Mouse (Mus musculus) adrenal gland (tissue): ENCODE measurements around the gene Crip1.

ENCODE experiments used
- intact Hi-C: fragments of 180-260 bp; cut with DNase I; formaldehyde crosslinking; loops from one replicate; pipeline ENCODE4 v1.15.1; 2025

Gene Crip1

DNA sequence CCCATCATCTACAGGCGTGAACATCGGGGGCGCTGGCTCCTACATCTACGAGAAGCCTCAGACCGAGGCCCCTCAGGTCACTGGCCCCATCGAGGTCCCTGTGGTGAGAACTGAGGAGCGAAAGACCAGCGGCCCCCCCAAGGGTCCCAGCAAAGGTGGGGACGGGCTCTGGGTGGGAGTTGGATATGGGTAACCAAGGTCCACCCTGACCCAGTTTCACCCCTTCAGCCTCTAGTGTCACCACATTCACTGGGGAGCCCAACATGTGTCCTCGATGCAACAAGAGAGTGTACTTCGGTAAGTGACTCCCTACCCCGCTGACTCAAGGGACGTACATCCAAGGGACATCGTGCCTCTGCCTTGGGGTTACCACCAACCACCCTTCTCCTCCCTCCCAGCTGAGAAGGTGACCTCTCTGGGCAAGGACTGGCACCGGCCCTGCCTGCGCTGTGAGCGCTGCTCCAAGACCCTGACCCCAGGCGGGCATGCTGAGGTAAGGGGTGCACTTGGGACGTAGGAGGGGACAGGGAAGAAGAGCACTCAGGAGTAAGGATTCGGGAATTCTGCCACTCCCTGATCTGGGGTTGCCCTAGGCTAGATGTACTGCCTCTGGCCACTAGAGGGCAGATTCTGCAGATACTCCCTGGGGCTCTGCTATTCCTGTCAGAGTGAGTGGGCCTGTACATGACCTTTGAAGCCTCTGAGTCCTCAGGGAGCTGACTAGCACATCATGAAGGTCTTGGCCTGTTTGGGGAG lies 1.9 kb upstream of the Crip1 start:
- intact Hi-C loops, result no loop called here

DNA sequence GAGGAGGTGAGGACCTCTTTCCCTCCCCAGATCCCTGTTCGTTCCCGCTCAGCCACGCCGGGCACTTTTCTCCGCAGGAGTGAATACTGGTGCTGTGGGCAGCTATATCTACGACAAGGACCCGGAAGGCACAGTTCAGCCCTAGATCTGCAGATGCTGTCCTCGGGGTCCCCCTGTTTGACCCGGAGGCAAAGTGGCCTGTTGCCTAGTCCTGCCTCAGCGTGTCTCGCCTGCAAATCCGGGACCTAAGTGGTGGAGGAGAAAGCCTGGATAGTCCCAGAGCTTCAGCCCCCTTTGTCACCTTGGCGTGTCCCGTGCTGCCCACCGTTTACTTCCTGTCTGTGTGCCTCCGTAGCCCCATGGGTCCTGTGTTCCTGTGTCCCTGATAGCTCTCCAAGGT lies 1.2 kb upstream of the Crip1 start:
- intact Hi-C loops, result loop anchor here (5.0 kb wide), 2 partner anchors 42 to 62 kb away; partner anchors contain the start of gene Tmem121

DNA sequence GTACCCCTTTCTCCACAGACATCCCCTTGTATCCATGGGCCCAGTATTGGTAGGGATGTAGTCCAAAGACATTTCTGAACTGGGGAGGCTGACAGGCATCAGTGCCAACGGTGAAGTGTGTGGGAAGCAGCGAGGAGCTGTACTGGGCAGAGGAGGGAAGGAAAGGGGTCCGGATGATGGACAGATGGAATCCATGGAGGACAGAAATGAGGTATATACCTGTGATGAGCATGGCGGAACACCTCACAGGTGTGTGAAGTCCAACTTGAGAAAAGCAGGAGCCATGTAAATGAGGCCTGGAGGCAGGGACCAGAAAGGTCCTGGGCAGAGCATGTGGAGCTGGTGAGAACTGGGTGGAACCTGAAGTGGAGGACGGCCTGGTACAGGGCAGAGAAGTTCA lies 525 bp upstream of the Crip1 start:
- intact Hi-C loops, result loop anchor here (5.0 kb wide), 2 partner anchors 42 to 62 kb away; partner anchors contain the start of gene Tmem121

DNA sequence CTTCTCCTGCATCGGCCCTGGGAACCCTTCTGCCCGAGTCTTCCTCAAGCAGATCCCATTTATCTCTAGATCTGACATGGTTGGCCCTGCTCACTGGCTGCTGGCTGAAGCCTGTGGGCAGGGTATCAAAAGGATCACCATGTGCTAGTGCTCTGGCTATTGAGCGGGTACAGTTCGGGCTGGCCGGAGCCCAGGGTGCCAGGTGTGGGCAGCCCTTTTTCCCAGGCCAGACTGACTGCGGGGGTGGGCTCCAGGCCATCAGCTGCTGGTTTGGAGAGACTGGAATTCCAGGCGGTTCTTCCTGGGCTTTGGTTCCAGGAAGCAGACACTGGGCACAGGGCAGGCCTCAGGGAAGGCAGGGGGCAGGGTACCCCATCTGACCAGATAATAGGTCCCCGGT lies 1.4 kb downstream of the Crip1 start:
- intact Hi-C loops, result loop anchor here (5.0 kb wide), 2 partner anchors 40 to 60 kb away; partner anchors contain the start of gene Tmem121

- intact Hi-C loops, result loop anchor here (5.0 kb wide), 2 partner anchors 39 to 59 kb away; partner anchors contain the start of gene Tmem121
These were observed 2.4 kb downstream of the Crip1 start for GRCm38 (mm10) chr12:113148381-113149035.

DNA sequence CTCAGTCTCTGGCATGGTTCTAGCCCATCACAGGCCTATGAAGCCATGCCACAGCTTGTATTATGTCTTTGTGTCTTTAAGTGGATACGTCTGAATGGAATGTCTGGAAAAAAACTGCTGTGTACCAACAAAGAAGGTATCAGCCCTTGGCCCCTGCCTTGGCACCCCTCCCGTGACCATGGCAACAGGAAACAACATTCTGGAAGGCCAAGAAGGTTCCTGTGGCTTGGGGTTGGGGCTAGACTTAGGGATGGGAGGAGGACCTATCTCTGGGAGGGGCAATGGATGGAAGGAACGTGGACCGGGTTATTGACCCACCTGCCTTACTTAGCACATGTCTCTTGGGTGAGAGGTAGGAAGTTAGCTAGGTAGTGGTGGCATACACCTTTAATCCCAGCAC lies 3.2 kb downstream of the Crip1 start:
- intact Hi-C loops, result loop anchor here (5.0 kb wide), 2 partner anchors 38 to 58 kb away; partner anchors contain the start of gene Tmem121

DNA sequence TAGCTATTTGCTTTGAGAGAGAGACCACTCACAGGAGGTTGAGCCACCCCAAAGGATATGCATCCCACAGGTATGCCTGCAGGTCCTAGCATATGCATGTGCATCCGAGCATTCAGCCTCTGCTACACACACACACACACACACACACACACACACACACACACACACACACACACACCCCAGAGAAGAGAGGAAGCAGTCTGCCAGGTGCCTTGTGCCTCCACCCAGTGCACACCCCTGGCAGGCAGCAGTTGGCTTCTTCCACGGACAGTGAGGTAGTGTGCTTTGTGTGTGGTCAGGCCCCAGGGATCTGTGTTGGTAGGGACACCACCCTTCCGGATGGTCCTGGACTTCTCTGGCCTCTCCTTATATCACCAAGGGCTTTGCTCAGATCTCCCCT lies 3.8 kb downstream of the Crip1 start:
- intact Hi-C loops, result loop anchor here (5.0 kb wide), 3 partner anchors 33 to 57 kb away; partner anchors contain the start of gene Tmem121

DNA sequence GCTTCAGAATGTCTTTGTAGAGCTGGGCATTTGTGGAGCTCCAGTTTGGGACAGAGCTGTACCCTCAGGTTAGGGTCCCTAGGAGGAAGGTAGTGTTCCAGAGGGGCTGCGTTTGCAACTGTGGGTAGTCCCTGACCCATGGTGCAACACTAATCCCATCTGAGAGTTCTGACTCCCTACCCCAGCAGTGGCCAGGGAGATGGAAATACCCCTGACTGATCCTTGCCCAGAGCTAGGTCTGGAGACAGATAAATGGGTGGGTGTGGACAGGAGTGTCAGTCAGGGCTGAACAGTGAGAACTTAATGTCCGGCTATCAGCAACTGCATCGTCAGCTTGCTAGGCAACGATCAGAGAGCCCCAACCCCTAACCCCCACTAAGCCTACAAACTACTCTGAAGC lies 4.5 kb downstream of the Crip1 start:
- intact Hi-C loops, result loop anchor here (5.0 kb wide), 1 partner anchor 33 kb away; no protein-coding TSS in a partner anchor

- intact Hi-C loops, result loop anchor here (5.0 kb wide), 1 partner anchor 34 kb away; no protein-coding TSS in a partner anchor
These were observed 4.9 kb downstream of the Crip1 start for GRCm38 (mm10) chr12:113151046-113151445.

- intact Hi-C loops, result loop anchor here (5.0 kb wide), 1 partner anchor 34 kb away; no protein-coding TSS in a partner anchor
These were observed 5.7 kb downstream of the Crip1 start for GRCm38 (mm10) chr12:113151661-113152271.

GRCm38 (mm10) chr12:113152272-113152661 lies 6.2 kb downstream of the Crip1 start:
- intact Hi-C loops, result loop anchor here (5.0 kb wide), 1 partner anchor 35 kb away; no protein-coding TSS in a partner anchor

DNA sequence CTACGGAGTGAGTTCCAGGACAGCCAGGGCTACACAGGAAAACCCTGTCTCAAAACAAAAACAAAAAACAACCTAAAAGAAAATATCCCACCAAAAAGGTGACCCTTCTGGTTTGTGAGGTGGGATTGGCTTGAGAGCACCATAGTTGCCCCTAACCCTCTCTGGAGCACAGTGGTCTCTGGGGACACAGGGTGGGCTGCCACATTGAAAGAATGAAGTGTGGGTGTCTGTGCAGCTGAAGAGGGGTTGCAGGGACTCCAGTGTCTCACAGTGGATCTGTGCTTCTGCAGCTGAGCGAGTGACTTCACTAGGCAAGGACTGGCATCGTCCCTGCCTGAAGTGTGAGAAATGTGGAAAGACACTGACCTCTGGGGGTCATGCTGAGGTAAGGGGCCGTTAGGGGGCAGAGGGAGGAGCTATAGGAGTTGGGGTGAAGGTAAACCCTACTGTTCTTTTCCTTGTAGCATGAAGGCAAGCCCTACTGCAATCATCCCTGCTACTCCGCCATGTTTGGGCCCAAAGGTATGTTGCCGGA lies 6.9 kb downstream of the Crip1 start:
- intact Hi-C loops, result loop anchor here (5.0 kb wide), 1 partner anchor 36 kb away; no protein-coding TSS in a partner anchor

DNA sequence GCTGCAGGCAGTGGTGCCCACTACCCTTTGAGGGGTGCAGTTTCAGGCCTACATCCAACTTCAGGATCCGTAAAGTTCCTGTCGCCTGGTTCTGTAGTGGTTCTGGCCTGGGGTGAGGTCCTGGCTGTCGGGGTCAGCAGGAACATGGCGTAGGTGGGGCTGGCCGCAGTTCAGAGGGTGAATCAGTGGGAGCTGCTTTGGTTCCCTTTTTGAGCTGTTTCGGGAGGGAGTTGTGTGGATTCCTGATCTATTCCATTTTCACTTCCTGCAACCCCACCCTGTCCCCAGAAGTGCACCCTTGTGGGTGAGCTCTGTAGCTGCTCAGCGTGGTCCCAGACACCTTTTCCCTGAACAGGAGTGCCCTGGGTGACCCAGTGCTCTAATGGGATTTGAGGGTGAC lies 7.9 kb downstream of the Crip1 start:
- intact Hi-C loops, result loop anchor here (5.0 kb wide), 1 partner anchor 37 kb away; no protein-coding TSS in a partner anchor

- intact Hi-C loops, result loop anchor here (5.0 kb wide), 1 partner anchor 37 kb away; no protein-coding TSS in a partner anchor
These were observed 8.6 kb downstream of the Crip1 start for GRCm38 (mm10) chr12:113154747-113155075.

DNA sequence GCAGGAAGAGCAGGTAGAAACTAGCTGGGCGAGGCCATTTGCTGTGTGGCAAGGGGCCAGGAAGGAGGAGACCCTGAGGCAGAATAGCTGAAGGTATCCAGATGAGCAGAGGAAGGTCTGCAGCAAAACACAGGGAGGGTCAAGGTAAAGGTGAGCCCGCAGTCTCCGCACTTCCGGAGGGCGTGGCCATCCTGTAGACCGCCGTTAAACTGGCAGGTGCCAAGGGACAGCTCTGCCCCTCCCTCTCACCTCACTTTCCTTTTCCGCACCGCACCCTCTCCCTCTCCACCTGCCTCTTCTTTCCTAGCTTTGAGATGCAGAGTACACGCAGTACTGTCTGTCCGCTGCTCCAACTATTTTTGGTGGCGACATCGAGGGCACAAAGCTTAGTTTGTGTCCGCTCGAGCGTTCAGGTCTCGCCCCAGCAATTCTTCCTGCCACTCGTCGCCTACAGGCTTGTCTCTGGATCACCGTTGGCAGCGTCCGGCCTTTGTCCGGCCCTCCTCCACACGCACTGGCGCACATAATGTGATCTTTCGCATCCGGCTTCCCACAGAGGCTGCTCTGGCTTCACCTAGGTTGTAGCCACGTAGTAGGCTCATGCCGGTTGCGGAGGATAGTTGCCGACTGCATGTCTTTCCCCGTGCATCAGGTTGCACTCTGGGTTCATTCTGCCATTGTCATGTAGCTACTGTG lies 9.1 kb downstream of the Crip1 start:
- intact Hi-C loops, result no loop called here

DNA sequence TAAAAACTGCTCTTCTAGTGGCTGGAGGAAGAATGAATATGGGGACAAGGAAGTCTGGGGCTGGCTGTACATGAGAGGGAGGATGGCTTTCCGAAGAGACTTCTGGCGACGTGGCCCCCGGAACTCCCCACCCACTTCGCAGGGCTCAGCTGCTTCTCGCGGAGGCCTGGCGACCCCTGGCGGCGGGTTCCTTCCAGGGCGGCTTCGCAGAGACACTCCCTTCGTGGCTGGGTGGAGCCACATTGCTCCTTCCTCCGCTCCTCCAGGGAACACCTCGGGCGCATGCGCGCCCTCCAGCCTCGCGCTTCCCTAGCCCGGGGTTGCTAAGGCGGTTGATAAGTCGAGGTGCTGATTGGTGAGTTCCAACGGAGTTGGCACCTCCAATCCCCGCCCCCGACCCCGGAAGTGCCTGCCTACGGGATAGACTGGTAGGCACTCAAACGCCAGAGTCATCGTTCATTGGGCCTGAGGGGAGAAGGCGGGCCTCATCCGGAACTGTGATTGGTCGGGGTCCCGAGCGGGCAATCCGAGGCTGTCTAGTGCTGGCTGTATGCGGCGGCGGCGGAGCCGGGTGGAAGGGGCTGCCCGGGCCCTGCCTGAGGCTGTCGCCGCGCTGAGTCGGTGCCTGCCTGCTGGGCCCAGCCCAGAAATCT lies 9.9 kb downstream of the Crip1 start, which contains the start of gene Tedc1:
Gene Tedc1 (plus strand): TSS at position 535 of the 653 bp plus-strand sequence.
- intact Hi-C loops, result no loop called here

- intact Hi-C loops, result no loop called here
These were observed 10.4 kb downstream of the Crip1 start for GRCm38 (mm10) chr12:113156540-113156929.

DNA sequence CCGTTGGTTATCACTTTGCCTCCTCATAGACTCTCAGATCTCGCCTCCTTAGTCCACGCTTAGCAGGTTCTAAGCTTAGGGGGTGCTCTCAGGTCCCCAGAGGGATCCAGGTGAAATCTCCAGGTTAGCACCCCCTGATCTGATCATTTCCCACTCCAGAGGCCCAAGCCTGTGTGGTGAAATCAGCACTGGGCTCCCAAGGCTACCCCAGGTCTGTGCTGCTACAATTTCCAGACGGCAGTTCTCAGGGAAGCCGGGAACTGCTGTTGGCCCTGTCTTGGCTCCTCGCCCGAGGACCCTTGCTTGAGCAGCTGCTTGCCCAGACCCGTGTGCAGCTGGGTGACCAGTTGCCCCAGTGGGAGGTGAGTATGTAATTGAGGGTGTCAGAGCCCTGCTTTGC lies 10.9 kb downstream of the Crip1 start:
- intact Hi-C loops, result no loop called here

- intact Hi-C loops, result no loop called here
These were observed 11.4 kb downstream of the Crip1 start for GRCm38 (mm10) chr12:113157521-113157920.

GRCm38 (mm10) chr12:113157971-113158370 lies 11.9 kb downstream of the Crip1 start:
- intact Hi-C loops, result no loop called here
